Comparison of ENCODE assay signal across 9 mouse cellular contexts in the genomic region with DNA sequence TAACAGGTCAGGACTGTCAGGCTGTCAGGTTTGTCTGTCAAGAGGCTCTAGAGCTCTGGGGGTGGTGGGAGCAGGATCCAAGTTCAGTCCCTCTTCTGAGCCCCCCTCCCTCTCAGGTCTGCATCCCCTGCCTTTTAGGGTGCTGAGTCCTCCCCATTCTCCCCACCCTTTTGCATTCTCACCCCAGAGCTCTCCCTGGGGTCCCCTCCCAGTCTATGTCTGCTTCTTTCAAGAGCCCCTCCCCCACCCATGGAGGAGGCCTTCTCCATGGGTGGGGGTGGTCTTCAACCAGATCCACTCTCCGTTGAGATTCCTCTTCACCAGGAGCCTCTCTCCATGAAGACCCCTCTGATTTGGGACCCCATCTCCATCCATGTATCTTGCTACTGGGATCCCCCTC. TPM values are rescaled to one million over a fixed set of nuclear protein-coding genes. Genes with fewer than 3 reads are reported as not detected.
DNase-seq lines count a peak whose midpoint lies in the region; ATAC-seq and TF ChIP-seq lines count a peak whose summit lies in the region.
"Had no signal": no experiment of that assay in that cellular context is flagged by ENCODE, and none has a peak within 500 bp of the region (broad histone marks: within the 10 kb centered on the region; RNA-seq: fewer than 3 reads in every experiment).

No protein-coding gene starts in this region.

- H3K27me3 ChIP-seq in lung, embryonic 16.5 days (ENCODE audit: control insufficient read depth, insufficient read depth, low read depth, low read length) = no peaks in the 10 kb centered on the region
- no peaks in the 10 kb centered on the region for H3K27me3 ChIP-seq in limb, embryonic 12.5 days

- H3K9me3 ChIP-seq in lung, embryonic 16.5 days (ENCODE audit: control insufficient read depth, low read length) = no peaks in the 10 kb centered on the region
- H3K9me3 ChIP-seq in limb, embryonic 12.5 days = no peaks in the 10 kb centered on the region

- peak overlapping the region; percentile 99 for H3K9ac ChIP-seq in lung, embryonic 16.5 days (ENCODE audit: low read length)
- H3K9ac ChIP-seq in limb, embryonic 12.5 days (replicated peaks) = peak overlapping the region; percentile 100

- ATAC-seq in lung, embryonic 16.5 days (ENCODE audit: low read depth) = no peak
- ATAC-seq in limb, embryonic 12.5 days (ENCODE audit: insufficient number of reproducible peaks, insufficient read depth, low FRiP score, low TSS enrichment, low read depth) = no peak

- peak overlapping the region; percentile 94; the same call in 1 of the 2 replicates for H3K4me2 ChIP-seq in lung, embryonic 16.5 days (ENCODE audit: low read depth, low read length)
- peak overlapping the region; percentile 97 for H3K4me2 ChIP-seq in limb, embryonic 12.5 days

- H3K27ac ChIP-seq in lung, embryonic 16.5 days (ENCODE audit: low read length) = peak overlapping the region; percentile 99; the same call in 1 of the 2 replicates
- H3K27ac ChIP-seq in limb, embryonic 12.5 days = peak overlapping the region; percentile 99
- H3K27ac ChIP-seq in olfactory bulb, adult 2 months (ENCODE audit: insufficient read depth, low read depth, low read length) = peak overlapping the region; percentile 89; the same call in 1 of the 2 replicates
- H3K27ac ChIP-seq: macrophage had no signal

- WGBS in lung, embryonic 16.5 days = 42% methylated on average over 1 of the region's 1 CpGs
- 25% methylated on average over 1 of the region's 1 CpGs for WGBS in limb, embryonic 12.5 days
- 26% methylated on average over 1 of the region's 1 CpGs for WGBS in olfactory bulb, adult 2 months

- no peaks in the 10 kb centered on the region for H3K36me3 ChIP-seq in lung, embryonic 16.5 days (ENCODE audit: control insufficient read depth, insufficient read depth, low read length)
- no peaks in the 10 kb centered on the region for H3K36me3 ChIP-seq in limb, embryonic 12.5 days

- H3K4me3 ChIP-seq in lung, embryonic 16.5 days (ENCODE audit: low read length) = no peak overlapping the region; the same call in 1 of the 2 replicates
- H3K4me3 ChIP-seq in limb, embryonic 12.5 days (replicated peaks) = peak overlapping the region; percentile 96
- H3K4me3 ChIP-seq in olfactory bulb, adult 2 months (ENCODE audit: insufficient read depth, low read depth, low read length) = peak overlapping the region; percentile 53

- peaks cover 29% of the 10 kb centered on the region for H3K4me1 ChIP-seq in lung, embryonic 16.5 days (replicated peaks; ENCODE audit: control insufficient read depth, insufficient read depth, low read length)
- H3K4me1 ChIP-seq in limb, embryonic 12.5 days (replicated peaks) = peaks cover 40% of the 10 kb centered on the region
- H3K4me1 ChIP-seq in olfactory bulb, adult 2 months (ENCODE audit: control insufficient read depth, insufficient read depth, low read length) = peaks cover 21% of the 10 kb centered on the region

- peak; percentile 66 for DNase-seq in cerebellum, adult 11-12 months
- DNase-seq in cerebellum, adult 18-20 months = no peak
- DNase-seq in lung, postnatal 10 days = no peak
- DNase-seq in gastrocnemius, postnatal 10 days = no peak
- no peak for DNase-seq in lung, postnatal 4 days

- TF ChIP-seq POLR2A in olfactory bulb, adult 2 months (IDR thresholded peaks at IDR 0.05; ENCODE audit: insufficient read depth, low read depth, low read length) = no peak

- no peak for TF ChIP-seq CTCF in olfactory bulb, adult 2 months (IDR thresholded peaks at IDR 0.05; ENCODE audit: insufficient read depth, low read depth, low read length)

RNA-seq across cellular contexts. Expression of a gene that starts 0.7 kb away (rescaled TPM):
- 24.7 and 26.9 TPM in 2 replicates for polyA plus RNA-seq in lung, embryonic 16.5 days (2015; fragmentation: Nextera tagmentation; extraction: Ambion mirVana)
- 69.2 and 89.9 TPM in 2 replicates for polyA plus RNA-seq in limb, embryonic 12.5 days (2016; fragmentation: Nextera tagmentation; extraction: Ambion mirVana)
- polyA plus RNA-seq in olfactory bulb, adult 2 months (2012; ENCODE audit: insufficient read depth, insufficient read length, low replicate concordance, missing spikeins) = 70.7 and 86.2 TPM in 2 replicates
- total RNA-seq in gastrocnemius, postnatal 10 days (2021) = 100 to 1,000 TPM; 104 to 111 TPM

RNA-seq across cellular contexts. Expression of a gene that starts 54.8 kb away (rescaled TPM):
- polyA plus RNA-seq in lung, embryonic 16.5 days (2015; fragmentation: Nextera tagmentation; extraction: Ambion mirVana) = 3.6 and 3.9 TPM in 2 replicates
- 5.0 and 5.7 TPM in 2 replicates for polyA plus RNA-seq in limb, embryonic 12.5 days (2016; fragmentation: Nextera tagmentation; extraction: Ambion mirVana)
- not detected in 2 replicates for polyA plus RNA-seq in olfactory bulb, adult 2 months (2012; ENCODE audit: insufficient read depth, insufficient read length, low replicate concordance, missing spikeins)
- total RNA-seq in gastrocnemius, postnatal 10 days (2021) = 100 to 1,000 TPM in 1 of 2 experiments, 10 to 100 TPM in 1; 90.3 to 101 TPM
